Mouse (Mus musculus) monocyte, adult 2 months (primary cell): ENCODE measurements around the gene Barx1.

Source experiments
- DNase-seq, 2 experiments: peaks; one replicate each; pipeline ENCODE4 v3.0.0; 2022; ENCODE audit warnings: low spot score in 2 of 2, low read depth in 1 of 2

Barx1 gene

DNA sequence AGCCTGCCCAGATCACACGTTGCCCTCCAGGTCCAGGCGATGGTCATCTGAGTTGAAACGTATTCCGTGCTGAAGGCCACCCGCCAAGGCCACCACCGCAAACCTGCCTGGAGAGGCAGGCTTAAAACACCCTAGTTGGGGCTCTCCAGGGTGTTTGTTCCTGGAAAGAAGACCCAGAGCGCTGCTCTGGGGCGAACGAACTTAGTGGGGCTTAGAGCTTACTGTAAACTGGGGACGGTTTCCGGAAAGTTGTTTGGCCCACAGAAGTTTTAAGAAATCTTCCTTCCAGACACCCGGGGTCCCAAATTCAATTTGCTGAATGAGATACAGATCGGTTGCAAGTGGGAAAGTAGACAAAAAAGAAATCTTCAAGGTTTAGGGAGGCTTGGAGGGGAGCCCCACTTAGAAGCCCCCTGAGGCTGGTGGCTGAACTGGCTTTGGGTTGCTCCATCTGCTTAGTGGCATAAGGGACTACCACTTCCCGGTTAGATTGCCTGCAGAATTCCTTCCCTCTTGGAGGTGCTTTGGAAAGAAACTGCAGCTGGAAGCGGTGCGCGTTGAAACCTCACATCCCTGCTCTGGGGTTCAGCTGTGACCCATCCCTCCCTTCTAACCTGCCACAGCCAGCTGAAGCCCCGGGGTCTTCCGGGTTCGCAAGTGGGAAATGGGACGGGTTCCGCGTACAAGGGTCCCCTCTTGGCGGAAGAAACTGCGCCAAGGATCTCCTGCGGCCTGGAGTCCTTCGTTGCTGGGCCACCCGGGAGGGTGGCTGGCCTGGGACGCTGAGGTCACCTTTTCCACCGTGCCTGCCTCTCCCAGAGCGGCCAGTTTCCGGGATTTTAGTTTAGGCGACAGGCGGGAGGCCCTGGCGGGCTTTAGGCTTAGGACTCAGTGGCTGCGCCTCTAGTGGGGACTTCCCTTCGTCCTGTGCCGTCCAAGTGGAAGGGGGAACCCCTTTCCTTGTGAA lies 3.3 kb upstream of the Barx1 start:
- no peak for DNase-seq

DNA sequence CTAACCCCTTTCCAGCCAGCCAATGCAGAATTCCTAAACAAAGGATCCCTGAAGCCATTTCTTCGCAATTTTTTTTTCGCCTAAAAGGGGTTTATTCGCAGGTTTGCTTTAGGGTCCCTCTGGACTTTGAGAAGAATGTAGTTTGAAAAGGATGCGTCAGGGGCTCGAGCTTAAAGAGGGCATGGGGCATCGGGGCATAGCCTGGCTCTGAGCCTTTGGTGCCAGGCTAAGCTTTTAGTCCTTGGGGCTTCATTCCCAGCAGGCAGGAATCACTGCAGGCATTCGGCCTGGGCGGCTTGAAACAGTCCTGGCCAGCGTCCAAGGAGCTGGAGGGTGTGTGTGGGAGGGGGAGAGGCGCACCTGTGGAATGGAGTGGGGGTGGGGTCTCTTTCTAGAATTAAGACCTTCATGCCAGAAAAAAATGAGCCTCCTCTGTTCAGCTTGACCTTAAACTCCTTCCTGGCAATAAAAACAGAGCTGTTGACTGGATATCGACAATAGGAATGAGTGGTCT lies 2.5 kb upstream of the Barx1 start:
- no peak for DNase-seq

DNA sequence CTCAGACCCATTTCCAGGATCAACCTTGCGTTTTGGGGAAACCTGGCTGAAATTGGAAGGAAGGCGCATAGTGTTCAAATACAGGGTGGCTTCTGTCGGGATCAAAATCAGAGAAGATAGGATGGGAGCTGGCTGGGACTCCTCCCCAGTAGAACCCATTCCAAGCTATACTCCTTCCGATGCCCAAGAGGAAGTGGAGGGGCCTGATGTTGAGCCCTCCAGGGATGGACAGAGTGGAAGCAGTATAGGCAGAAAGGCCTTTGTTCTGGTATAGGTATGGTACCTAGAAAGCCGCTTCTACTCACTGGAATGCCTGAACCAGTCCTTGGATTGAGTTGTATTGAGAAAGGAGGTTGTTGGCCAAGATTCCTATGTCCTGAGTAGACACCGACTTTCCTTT lies 2.1 kb upstream of the Barx1 start:
- DNase-seq = no peak

DNA sequence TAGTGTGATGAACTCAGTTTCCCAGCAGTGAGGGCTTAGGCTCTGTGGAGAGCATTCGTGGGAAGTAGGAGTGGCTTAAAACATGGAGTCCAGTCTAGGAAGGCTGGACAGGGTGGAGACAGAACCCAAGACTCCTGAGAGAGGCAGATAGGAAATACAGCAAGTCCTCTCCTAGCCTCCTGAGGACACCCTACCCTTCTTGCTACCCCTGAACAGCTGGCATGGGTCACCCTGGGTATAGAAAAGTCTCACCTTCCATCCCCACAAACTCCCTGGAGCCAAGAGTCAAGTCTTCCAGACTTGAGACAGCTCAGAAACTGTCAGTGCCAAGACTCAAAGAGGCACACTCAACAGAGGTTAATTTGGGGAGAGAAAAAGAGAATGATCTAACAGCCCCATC lies 1.2 kb upstream of the Barx1 start:
- no peak for DNase-seq

DNA sequence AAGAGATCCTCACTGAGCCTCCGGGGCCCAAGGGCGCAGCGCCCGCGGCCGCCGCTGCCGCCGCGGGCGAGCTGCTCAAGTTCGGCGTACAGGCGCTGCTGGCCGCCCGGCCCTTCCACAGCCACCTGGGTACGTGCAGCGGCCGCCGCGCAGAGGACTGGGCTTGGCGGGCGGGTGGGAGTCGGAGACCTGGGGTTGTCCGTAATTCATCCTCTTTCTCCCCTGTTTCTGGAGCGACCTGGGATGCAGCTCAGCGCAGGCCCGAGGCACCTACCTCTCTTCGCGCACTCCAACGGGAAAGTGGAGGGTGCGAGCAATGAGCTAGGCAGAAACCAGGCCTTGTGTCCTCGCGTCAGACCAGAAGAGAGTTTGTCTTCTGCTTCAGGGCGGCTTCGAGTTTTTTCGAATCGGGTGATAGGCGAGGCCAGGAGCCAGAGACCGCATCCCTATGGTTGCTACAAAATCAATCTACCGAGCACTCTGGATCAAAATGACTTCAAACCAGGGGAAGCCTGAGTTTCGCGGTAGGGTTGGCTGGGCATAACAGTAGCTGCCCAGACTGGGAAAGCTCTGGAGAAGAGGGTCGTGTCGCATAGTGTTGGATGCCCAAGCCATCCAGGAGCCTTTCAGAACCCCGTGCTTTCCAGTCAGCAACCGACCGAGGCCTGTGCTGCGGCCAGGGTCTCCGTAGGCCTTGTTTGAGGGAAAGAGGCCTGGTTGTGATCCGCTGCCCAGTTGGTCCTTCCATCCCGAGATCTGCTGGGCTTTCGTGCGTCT lies 601 bp downstream of the Barx1 start:
- no peak for DNase-seq

DNA sequence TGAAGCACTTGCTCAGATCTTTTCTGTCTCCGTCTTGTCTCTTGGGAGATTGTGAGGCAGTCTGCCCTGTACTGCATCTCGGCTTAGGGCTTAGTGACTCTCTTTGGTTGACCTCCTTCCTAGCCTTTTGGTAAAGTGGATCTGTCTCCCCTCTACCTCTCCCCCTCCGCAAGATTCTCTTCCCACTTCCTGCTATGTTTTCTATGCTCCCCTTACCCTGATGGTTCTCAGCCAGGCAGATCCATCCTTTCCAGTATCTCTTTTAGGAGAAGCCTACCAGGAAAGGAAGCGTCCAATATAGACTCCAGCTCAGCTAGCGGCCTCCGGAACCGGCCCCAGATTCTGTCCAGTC lies 1.2 kb downstream of the Barx1 start:
- DNase-seq = no peak

DNA sequence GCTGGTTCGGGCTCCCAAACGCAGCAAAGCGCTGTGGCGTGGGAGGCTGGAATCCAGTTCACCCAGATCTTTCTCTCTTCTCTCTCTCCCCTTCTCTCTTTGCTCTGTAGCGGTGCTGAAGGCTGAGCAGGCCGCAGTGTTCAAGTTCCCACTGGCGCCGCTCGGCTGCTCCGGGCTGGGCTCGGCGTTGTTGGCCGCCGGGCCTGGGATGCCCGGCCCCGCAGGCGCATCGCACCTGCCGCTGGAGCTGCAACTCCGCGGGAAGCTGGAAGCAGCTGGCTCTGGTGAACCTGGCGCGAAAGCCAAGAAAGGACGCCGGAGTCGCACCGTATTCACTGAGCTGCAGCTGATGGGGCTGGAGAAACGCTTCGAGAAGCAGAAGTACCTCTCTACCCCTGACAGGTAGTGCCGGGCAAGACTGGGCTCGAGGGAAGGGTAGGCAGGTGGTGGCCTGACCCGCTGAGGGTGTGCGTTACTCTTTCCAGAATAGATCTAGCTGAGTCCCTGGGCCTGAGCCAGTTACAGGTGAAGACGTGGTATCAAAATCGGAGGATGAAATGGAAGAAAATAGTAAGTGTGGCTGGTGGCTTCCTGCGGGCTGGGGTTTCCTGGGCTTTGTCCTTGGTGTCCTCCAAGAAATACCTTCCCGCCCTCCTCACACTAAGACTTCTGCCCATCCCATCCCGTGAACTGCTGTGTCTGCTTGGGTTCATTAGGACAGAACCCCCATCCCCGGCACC lies 2.3 kb downstream of the Barx1 start:
- no peak for DNase-seq

DNA sequence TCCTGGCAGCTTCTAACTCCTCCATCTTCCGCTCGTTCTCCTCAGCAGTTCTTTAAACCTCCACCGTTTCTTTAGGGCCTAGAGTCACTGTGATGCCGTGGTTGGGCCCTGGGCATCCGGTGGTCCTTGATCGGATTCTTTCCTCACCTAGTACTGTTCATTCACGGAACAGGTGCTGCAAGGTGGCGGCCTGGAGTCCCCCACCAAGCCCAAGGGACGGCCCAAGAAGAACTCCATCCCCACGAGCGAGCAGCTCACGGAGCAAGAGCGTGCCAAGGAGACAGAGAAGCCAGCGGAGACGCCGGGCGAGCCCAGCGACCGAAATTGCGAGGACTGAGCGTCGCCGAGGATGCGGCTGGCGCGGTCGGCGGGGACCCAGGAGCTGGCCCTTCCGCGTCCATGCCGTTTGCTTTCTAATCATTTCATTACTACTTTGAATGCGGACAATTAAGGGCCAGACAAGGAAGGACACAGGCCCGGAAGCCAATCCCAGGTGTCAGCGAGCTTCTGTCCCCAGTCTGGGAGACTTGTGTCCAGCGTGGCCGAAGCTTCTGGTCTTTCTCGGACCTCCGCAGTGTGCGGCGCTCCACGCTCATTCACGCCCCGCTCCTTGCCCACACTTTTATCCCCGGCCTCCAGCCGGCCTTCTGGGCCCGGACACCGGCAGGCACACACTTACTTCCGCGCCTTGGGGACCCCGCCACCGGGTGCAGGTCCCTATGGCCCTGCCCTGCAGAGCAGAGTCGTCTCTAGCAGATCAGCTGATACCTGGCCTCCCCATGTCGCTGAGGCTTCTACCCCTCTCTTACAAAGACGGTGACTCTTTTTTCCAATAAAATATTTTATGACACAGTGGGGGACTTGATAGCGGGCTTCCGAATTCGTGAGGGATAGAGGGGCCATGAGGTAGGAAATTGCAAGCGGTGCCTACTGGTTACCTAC lies 3.1 kb downstream of the Barx1 start:
- DNase-seq = no peak

DNA sequence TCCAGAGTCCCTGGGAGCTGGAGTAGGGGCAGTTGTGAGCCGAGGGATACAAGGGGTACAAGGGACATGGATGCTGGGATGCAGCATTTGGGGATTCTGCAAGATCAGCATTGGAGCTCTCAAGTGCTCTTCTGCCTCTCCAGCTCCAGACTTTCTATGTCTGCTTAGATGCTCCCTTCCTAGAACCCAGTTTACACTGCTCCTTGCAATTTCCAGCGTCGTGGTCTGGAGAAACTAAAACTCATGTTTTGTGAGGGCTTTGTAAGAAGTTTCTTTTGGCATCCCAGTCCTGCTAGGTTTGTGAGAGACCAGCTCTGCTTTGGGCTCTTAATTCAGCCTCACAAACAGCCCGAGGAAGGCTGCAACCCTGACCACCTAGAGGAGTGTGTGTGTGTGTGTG lies 4.7 kb downstream of the Barx1 start:
- no peak for DNase-seq

DNA sequence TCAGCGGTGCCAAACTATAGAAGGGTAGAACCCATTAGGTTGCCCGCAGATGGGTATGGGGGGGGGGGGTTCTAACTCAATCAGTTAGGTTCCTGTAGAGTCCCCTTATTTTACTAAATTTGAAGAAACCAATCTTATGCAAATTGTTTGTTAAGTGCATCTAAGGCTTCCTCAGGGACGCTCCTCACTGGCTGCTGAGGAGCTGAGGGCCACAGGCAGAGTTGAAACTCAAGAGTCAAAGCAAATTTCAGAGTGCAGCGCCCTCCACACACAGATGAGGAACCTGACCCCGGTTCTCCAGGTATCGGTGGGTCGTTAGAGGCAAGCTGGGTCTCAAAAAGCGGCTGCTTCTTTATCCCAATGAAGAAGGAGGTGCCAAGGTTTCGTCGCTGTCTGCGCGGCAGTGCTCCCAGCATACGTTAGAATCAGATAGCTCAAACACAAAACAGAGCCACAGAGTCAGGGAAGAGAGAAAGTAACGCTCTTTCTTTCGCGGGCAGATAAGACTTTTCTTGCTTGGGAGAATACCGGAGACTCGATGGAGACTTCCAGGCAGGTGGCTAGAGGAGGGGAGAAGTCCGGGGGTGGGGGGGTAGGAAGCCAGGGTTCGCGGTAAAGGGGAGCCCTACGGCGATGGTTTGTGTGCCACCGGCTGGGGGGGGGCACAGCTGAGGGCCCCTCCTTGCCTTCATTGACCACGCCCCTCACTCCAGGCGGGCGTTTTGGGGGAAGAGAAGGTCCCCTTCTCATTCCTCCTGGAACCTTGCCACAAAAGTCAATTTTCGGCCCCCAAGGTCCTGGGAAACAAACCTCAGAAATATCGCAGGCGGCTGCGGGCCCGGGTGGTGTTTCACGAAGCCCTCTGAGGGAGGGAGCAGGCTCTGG lies 5.5 kb downstream of the Barx1 start:
- DNase-seq = no peak

DNA sequence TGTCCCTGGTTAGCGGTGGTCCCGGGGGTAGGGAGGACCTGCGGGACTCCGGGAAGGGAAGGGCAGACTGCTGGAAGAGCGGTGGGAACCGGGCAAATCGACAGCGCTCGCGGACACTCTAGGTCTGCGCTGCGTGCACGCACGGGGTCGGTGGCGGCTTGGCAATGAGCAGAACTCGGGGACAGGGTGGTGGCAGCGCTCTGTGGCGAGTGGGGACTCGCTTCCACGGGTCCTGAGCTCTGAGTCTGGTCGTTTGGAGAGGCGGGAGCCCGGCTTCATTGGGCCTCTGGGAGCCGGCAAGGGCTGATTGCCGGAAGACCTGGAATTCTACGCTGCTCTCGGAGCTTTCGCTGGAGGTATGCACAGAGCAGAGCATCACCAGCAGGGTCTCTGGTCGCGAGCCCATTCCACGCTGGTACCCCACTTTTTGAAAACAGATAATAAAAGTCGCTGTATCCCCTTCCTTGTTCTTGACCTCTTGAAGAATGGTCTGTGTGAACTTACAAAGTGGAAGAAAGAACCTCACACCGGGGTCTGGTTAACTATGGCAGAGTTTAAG lies 6.3 kb downstream of the Barx1 start:
- no peak for DNase-seq

DNA sequence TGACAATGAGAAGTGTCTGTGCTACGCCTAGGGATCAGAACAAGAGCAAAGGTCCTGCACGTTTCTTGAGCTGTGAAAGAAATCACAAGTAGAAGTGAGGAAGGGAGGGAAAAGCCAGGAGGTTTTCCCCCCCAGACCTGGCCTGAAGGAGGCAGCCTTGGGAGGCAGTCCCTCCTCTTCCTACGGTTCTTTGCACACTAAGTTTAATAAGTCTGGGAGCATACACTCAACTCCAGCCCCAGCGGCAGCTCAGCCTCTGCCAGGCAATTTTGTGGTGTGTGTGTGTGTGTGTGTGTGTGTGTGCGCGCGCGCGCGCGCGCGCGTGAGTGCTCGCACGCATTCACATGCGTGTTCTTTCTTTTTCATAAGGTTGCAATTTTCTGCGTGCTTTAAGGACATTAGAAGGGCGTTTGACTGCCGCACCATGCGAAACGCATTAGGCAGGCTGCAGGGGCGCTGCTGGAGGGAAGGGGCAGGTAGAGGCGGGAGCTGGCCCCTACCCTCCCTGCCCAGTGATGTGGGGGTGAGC lies 9.6 kb downstream of the Barx1 start:
- DNase-seq = no peak

DNA sequence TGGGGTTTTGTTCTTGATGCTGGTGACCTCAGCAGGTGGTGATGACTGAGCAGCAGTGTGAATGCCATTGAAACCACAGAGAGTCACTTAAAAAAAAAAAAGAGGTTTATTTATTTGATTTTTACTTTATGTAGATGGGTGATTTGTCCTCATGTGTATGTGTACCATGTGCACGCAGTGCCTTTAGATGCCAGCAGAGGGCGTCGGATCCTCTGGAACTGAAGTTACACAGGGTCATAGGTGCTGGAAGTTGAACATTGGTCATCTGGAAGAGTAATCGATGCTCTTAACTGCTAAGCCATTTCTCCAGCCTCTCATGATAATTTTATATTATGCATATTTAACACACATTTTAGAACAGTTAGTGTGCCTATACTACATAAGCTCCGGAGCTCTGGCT lies 11.8 kb downstream of the Barx1 start:
- no peak for DNase-seq

DNA sequence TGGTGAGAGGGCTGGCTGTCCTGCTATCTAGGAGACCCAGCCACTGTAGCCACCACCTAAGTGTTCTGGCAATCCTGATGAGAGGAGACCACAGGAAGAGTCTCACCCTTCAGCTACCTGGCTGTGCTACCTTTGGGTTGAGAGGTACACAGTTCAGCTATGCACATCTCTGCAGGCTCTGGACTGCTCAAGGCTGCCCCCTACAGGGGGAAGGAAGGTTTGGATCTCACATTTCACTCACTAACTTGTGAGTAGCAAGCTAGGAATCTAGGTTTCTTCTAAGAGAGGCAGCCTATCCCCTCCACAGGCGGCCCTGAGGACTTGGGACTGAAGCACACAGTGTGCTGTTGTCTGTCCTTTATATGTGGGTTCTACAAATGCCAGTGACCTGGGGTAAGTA lies 16.6 kb downstream of the Barx1 start:
- no peak for DNase-seq

DNA sequence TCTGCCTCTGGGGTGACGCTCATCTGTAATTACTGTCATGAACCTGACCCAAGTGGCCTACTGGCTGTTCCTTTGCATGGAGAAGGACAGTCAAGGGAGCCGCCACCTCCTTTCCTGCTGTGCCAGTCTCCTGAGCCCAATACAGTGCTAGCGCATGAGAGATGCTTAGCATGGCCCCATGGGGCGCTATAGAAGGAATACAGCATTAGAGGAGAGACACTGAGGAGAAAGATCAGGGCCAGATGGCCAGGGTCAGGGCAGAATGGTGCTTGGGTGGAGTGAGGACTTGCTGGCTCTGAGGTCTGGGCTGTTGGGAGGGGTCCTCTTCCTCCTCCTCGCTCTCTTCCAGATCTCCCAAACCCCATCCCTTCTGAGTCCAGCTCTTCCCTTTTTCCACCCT lies 23.9 kb downstream of the Barx1 start:
- no peak for DNase-seq

DNA sequence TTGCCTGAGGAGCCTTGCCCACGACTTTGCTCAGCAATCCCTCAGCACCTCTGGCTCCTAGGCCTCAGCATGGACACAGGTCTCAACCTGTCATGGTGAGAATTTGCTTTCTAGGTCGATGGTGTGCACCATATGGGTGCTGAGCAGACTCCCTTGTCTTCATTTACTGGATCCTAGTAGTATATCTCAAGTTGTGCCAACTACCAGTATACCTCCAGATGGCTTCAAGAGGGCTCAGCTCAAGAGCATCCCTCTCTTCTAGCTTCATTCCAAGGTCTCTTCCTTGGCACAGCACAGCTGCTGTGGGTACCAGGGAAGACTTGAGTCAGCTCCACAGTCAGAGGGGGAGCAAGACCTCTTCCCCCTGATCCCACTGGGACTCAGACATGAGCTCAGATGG lies 29.2 kb downstream of the Barx1 start:
- no peak for DNase-seq

DNA sequence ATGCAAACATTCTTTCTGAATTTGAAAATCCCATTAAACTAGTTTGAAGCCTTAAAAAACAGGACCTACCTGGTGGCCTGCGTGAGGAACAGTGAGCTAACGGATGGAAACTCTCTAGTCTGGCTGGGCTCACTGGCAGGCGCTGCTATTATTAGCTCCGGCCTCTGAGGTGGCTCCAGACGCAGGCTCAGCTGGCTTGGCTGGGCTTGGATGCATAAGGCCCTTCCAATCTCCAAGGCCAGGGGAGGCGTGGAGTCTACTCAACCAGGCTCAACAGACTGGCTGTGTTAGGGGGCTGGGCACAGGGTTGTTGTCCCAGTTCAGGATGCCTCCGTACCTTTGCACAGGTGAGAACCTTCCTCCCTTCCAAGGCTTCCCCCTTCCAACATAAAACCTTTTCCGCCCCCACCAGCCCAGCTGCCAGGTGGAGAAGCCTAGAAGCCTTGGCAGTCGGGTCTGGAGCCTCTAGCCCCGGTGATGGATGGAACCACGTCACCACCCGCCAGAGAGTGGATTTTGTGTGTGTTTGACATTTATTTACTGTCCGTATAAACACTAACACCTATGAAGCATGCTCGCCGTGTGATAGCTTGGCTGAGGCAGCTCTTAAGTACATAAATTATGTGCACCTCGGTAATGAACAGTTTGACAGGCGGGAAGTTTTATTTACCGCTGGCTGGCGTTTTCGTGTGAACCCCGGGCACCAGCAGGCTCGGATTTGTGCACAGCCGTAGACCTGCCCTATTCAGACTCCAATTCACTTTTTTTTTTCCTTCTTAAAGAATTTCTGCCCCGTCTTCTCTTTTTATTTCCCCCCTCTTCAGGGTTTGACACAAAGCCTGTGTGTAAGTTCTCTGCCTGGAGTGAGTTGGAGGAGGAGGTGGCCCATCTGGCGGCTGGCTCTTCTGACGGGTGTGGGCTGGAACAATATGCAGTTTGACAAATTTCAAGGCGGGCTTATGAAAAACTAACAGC lies 31.6 kb downstream of the Barx1 start:
- DNase-seq = no peak
